Mouse (Mus musculus) kidney, embryonic 15.5 days (tissue): ENCODE data around the gene Epha3. TPM values are rescaled to one million over a fixed set of nuclear protein-coding genes. Genes with fewer than 3 reads are reported as not detected.

Source experiments
- ATAC-seq: fragments of 200-750 bp; cut with Nextera tagmentation; replicated peaks from 2 replicates; pipeline ENCODE4 v1.8.0; 2017; ENCODE audit warnings: moderate TSS enrichment; ENCODE audit not compliant: low FRiP score
- H3K27ac ChIP-seq: fragments of 300-500 bp; sonication (generic); 2 replicates; pipeline ENCODE4 v1.5.1; 2015; ENCODE audit warnings: mild to moderate bottlenecking, inconsistent platforms
- H3K27me3 ChIP-seq: fragments of 300-500 bp; sonication (generic); 2 replicates; pipeline ENCODE4 v1.6.1; 2015; ENCODE audit warnings: inconsistent platforms
- H3K36me3 ChIP-seq: fragments of 300-500 bp; sonication (generic); 2 replicates; pipeline ENCODE4 v1.6.1; 2015; ENCODE audit warnings: inconsistent platforms
- H3K4me1 ChIP-seq: fragments of 300-500 bp; sonication (generic); 2 replicates; pipeline ENCODE4 v1.6.1; 2015; ENCODE audit warnings: inconsistent platforms
- H3K4me2 ChIP-seq: fragments of 300-500 bp; sonication (generic); 2 replicates; pipeline ENCODE4 v1.6.1; 2015; ENCODE audit warnings: moderate library complexity, mild to moderate bottlenecking, inconsistent platforms
- H3K4me3 ChIP-seq: fragments of 300-500 bp; sonication (generic); replicated peaks from 2 replicates; pipeline ENCODE4 v1.5.1; 2015; ENCODE audit warnings: mild to moderate bottlenecking, inconsistent platforms
- H3K9ac ChIP-seq: fragments of 300-500 bp; sonication (generic); 2 replicates; pipeline ENCODE4 v1.6.1; 2015; ENCODE audit warnings: mild to moderate bottlenecking, inconsistent platforms
- H3K9me3 ChIP-seq: fragments of 300-500 bp; sonication (generic); replicated peaks from 2 replicates; pipeline ENCODE4 v1.6.1; 2016; ENCODE audit warnings: inconsistent platforms
- WGBS: fragments of 180-500 bp; shearing (Covaris S2); methylation state at CpG from one replicate; pipeline ENCODE4 v1.1.7; 2015; ENCODE audit warnings: mixed read lengths; 5-methylcytosine and 5-hydroxymethylcytosine counted together
- polyA plus RNA-seq: library from polyadenylated mRNA; unstranded; fragments of >200 nt; fragmentation: Nextera tagmentation; extraction: Ambion mirVana; gene quantifications from 2 replicates; pipeline ENCODE4 v1.2.1, GENCODE M21; 2015

The Epha3 gene
- polyA plus RNA-seq, 1 experiment from 2014 or later, result 14.6 TPM

DNA sequence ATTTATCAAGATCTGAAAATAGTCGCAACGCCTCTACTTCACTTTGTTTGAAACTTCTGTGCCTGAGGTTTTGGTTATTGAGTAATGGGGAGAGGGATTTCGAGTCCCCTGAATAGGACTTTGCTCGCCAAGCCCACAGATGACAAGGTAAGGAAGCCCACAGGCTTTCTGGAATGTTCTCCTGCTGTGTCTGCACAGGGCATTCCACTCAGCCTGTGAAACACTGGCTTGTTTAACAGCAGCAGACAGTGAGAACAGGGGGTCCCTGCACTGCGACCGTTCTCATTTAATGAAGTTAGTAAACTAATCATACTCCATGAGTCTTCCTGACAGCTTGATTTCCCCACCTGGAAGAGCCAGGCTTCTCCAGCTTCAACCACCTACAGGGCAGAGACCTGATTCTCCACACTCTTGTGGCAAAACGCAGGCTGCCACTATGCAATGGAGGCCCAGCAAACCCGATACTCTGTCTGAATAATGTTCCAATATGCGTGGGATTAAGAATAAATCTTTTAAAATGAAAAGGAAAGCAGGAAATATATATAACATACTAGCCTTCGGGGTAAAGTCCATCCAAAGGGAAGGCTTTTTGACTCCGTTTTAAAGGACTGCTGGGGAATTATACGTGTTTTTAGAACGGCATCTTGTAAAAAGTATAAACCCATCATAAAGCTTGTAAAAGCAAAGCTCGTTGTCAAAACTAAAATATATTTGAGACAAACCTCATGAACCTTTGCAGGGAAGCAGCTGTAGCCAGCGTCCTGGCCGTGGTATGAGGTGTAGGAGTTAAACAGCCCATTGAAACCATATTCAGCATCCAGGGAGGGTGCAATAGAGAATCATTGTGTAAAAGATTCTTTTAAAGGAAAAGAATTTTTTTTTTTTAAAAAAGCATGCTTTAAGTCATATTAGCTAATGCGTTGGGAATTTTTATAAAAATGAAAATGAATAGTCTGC, 156.8 kb downstream of the Epha3 start:
- ATAC-seq, result no peak
- Histone ChIP-seq H3K27ac (no peak overlapping the region), H3K9me3 (no peaks in the 10 kb centered on the region), H3K4me3 (no peak overlapping the region), H3K36me3 (no peaks in the 10 kb centered on the region), H3K27me3 (no peaks in the 10 kb centered on the region), H3K4me2 (no peak overlapping the region), H3K9ac (no peak overlapping the region), H3K4me1 (no peaks in the 10 kb centered on the region)
- WGBS, result 72% methylated on average over 17 of the region's 17 CpGs

DNA sequence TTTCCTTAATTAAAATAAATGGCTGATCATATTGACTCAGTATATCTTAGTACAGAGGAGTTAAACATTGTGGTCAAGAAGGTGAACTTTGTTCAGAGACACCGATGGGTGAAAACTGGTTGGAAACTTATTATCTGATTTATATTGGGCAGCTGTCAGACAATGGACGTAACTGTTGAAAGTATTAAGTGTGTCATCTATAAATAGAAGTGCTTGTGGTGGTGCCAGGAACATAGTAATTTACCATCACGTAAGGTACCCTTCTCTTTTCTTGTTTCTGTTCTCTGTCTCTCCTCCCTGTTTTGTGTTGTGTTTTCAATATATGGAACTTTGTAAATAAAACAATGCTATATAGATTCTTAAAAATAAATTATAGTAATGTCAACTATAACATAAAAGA, 174.6 kb downstream of the Epha3 start:
- ATAC-seq, result no peak
- Histone ChIP-seq H3K9me3 (no peaks in the 10 kb centered on the region), H3K4me1 (no peaks in the 10 kb centered on the region), H3K9ac (no peak overlapping the region), H3K4me3 (no peak overlapping the region), H3K36me3 (no peaks in the 10 kb centered on the region), H3K4me2 (no peak overlapping the region), H3K27me3 (no peaks in the 10 kb centered on the region), H3K27ac (no peak overlapping the region)
- WGBS, result 60% methylated on average over 3 of the region's 3 CpGs

DNA sequence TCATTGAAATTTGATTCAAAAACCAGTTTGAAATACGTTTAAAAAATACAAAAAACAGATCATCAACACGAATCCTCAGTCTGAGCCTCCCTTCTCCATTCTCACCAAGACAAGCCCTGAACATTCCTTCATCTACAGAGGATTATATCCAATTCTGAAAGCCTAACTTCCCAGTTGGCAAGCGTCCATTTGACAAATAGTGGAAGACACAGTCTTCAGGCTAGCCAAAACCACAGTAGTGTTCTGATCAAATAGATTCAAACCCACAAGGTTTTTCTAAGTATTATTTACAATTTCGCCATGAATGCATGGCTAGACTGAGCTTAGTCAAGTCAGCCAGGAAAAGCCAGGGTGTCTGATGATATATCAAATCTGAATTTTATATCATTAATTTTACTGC, 179.8 kb downstream of the Epha3 start:
- 80% methylated on average over 4 of the region's 4 CpGs for WGBS
- no peaks in the 10 kb centered on the region for H3K27me3 ChIP-seq
- no peaks in the 10 kb centered on the region for H3K36me3 ChIP-seq
- no peaks in the 10 kb centered on the region for H3K9me3 ChIP-seq
- no peak for ATAC-seq
- H3K9ac ChIP-seq, result no peak overlapping the region
- no peak overlapping the region for H3K4me3 ChIP-seq
- no peak overlapping the region for H3K4me2 ChIP-seq
- no peaks in the 10 kb centered on the region for H3K4me1 ChIP-seq
- H3K27ac ChIP-seq, result no peak overlapping the region

DNA sequence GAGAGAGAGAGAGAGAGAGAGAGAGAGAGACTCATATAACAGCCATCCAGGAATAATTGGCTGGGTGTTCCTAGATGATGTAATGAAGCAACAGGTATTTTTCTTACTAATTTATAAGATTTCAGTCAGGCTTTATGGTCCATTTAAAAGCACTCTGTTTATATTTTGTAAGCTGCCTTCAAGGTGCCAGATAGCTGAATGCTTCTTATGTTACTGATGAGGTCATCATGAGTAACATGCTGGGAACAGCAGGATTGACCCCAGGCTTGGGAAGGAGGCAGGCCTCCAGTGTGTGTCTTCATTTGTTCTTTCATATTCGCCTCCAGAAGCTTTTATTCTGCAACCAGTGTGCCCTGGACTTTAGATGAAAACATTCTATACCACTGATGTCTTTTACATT, 189.5 kb downstream of the Epha3 start:
- Histone ChIP-seq H3K9me3 (no peaks in the 10 kb centered on the region), H3K27me3 (no peaks in the 10 kb centered on the region), H3K4me2 (no peak overlapping the region), H3K9ac (no peak overlapping the region), H3K36me3 (no peaks in the 10 kb centered on the region), H3K4me1 (no peaks in the 10 kb centered on the region), H3K27ac (no peak overlapping the region), H3K4me3 (no peak overlapping the region)
- WGBS, result 51% methylated on average over 1 of the region's 1 CpGs
- no peak for ATAC-seq

DNA sequence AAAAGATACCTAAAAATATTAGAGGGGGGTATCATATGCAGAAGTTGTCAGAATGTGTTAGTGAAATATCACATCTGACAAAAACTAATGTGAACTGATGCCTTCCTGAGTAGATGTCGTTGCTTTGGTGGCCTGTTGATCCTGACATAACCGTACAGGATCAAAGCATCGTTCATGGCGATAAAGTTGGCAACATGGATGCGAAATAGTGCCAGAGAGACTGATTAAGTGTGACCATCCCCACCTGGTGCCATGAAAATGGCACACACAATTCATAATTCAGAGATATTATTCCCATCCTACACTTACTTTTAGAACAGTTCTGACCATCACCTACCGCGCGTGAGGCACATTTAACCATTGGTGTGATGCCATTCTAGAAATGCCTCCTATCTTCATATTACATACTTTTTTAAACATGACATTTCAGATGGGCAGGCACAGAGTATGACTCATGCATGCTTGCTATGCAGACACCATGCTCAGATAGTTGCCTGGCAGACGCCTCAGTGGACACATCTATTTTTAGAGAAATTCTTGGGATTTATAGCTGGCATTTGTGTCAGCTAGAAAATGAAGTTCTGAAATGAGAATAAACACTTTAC, 190.6 kb downstream of the Epha3 start:
- Histone ChIP-seq H3K27me3 (no peaks in the 10 kb centered on the region), H3K9ac (no peak overlapping the region), H3K4me1 (no peaks in the 10 kb centered on the region), H3K4me3 (no peak overlapping the region), H3K36me3 (no peaks in the 10 kb centered on the region), H3K27ac (no peak overlapping the region), H3K4me2 (no peak overlapping the region), H3K9me3 (no peaks in the 10 kb centered on the region)
- 91% methylated on average over 9 of the region's 9 CpGs for WGBS
- no peak for ATAC-seq

DNA sequence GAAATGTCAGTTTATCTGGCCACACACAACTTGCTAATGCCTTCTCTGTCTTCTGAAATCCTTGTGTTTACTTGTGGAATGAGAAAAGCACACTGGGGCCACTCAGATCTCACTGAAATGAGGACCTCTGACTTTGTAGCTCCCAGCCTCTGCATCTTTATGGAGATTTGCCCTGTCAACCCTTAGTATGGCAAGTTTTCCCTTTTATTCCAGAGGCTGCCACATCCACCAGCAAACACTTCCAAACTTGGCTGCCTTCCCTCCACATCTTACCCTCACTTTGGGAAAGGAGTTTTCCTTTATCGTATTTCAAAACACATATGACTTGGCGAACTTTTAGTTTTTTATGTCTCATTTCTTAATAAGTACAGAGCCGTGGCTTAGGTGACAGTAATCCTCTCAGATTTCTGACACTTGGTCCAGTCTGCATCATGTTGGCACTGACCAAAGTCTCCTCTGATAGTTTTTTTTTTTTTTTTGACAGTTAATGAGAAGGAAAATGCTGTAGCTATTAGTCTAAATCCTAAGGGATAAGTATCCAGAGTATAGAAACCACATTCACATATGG, 198.0 kb downstream of the Epha3 start:
- H3K4me3 ChIP-seq, result no peak overlapping the region
- no peaks in the 10 kb centered on the region for H3K4me1 ChIP-seq
- no peak overlapping the region for H3K27ac ChIP-seq
- no peak for ATAC-seq
- no peaks in the 10 kb centered on the region for H3K9me3 ChIP-seq
- no peaks in the 10 kb centered on the region for H3K27me3 ChIP-seq
- H3K9ac ChIP-seq, result no peak overlapping the region
- H3K36me3 ChIP-seq, result no peaks in the 10 kb centered on the region
- WGBS, result 59% methylated on average over 3 of the region's 3 CpGs
- no peak overlapping the region for H3K4me2 ChIP-seq

DNA sequence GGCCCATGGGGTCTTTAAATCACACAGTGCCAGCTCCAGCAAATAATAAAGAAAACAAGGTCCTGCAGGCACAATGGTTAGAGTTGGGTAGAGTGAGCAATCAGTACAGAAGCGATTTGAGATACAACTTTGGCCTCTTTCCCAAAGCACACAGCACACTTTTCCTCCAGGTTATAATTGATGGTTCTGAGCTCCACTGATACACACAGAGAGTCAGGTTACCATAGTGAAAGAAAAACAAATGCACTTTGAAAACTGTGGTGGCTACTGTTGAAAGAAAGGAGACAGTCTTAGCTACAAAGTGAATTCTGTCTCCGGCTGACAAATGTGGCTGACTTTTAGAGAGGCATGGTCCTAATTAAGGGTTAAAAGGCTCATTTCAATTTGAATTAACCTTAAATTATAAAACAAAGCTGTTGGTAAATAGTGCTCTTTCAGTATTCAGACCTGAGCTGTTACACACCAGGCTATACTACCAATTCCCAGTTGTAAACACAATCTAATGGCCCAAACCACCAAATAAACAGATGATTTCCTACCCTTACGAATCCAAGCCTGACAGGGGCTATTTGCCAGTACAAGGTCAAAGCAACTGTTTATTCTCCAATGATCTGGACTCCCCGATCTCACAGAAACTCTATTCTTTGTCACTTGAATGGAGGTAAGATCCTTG, 205.5 kb downstream of the Epha3 start:
- no peak for ATAC-seq
- no peaks in the 10 kb centered on the region for H3K36me3 ChIP-seq
- H3K9ac ChIP-seq, result no peak overlapping the region
- H3K4me3 ChIP-seq, result no peak overlapping the region
- H3K27me3 ChIP-seq, result no peaks in the 10 kb centered on the region
- 0 out of 2 replicates have a peak, but pooled peaks cover under 1% of the 10 kb centered on the region for H3K4me1 ChIP-seq
- H3K9me3 ChIP-seq, result no peaks in the 10 kb centered on the region
- 29% methylated on average over 4 of the region's 4 CpGs for WGBS
- H3K4me2 ChIP-seq, result no peak overlapping the region
- no peak overlapping the region for H3K27ac ChIP-seq

DNA sequence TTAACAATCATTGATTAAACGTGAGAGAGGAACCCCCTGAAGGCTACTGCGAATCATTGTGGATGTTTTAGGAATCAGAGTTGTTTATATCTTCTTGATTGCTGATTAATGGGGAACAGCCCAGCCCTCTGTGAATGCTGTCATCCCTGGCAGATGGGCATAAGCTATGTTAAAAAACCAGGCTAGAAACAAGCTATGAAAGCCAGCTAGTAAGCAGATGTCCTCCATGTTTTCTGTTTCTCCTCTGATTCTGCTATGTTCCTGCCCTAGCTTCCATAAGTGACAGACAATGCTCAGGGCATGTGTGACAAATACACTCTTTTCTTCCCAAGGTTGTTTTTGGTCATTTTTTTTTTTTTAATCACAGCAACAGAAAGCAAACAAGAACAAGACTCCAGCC, 206.2 kb downstream of the Epha3 start:
- H3K9me3 ChIP-seq, result no peaks in the 10 kb centered on the region
- H3K4me3 ChIP-seq, result no peak overlapping the region
- H3K27me3 ChIP-seq, result no peaks in the 10 kb centered on the region
- no peak for ATAC-seq
- no peaks in the 10 kb centered on the region for H3K36me3 ChIP-seq
- no peak overlapping the region for H3K4me2 ChIP-seq
- peaks cover 5% of the 10 kb centered on the region; the same call in 1 of the 2 replicates for H3K4me1 ChIP-seq
- H3K27ac ChIP-seq, result no peak overlapping the region
- H3K9ac ChIP-seq, result no peak overlapping the region
- WGBS, result 62% methylated on average over 2 of the region's 2 CpGs

DNA sequence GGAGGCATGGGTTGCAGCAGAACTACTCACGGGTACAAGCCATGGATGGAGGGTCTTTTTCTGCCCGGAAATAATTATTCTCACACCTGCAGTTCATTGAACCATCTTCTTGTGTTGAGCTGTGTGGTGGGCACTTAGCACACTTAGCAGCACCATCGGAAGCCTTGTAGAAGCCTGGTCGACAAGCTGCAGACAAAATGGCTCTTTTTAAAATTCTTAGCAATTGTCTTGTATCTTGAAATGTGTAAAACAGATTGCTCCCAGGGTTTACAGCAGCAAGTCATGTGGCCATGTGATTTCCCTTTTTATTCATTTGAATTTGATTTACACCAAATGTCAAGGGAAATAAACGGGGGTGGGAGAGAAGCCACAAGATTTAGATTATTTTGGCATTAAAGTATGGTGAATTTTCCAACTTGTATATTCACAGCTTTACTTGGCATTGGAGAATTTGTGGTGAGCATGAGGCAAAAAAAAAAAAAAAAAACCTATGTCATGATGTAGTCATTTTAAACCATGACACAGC, 210.5 kb downstream of the Epha3 start:
- H3K36me3 ChIP-seq, result no peaks in the 10 kb centered on the region
- no peaks in the 10 kb centered on the region for H3K9me3 ChIP-seq
- no peaks in the 10 kb centered on the region for H3K27me3 ChIP-seq
- WGBS, result 77% methylated on average over 5 of the region's 5 CpGs
- H3K9ac ChIP-seq, result no peak overlapping the region
- H3K4me2 ChIP-seq, result no peak overlapping the region
- H3K4me3 ChIP-seq, result no peak overlapping the region
- H3K27ac ChIP-seq, result no peak overlapping the region
- ATAC-seq, result 0 out of 2 replicates have a peak, but pooled peaks have one; percentile 25
- H3K4me1 ChIP-seq, result peaks cover 5% of the 10 kb centered on the region; the same call in 1 of the 2 replicates

DNA sequence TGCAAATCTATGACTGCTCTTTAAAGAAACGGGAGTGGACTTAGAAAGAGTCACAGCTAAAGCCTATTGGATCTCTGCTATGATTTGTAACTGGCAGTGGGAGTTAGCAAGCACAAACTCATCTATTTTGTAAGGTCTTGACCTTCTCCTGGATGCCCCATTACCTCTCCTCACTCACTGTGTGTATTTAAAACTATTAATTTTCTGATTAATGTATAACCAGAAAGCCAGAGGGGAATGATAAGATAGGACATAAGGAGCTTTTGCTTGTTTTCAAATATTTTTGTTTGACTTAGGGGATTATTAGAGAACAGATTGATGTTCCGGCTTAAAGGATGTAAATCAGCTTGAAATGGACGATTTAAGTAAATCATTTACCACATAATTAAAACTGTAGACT, 213.2 kb downstream of the Epha3 start:
- Histone ChIP-seq H3K4me3 (no peak overlapping the region), H3K27ac (no peak overlapping the region), H3K36me3 (no peaks in the 10 kb centered on the region), H3K4me2 (no peak overlapping the region), H3K9me3 (no peaks in the 10 kb centered on the region), H3K9ac (no peak overlapping the region), H3K27me3 (no peaks in the 10 kb centered on the region), H3K4me1 (peaks cover 5% of the 10 kb centered on the region; the same call in 1 of the 2 replicates)
- peak; percentile 46; the same call in 1 of the 2 replicates for ATAC-seq
- WGBS, result 27% methylated on average over 3 of the region's 3 CpGs

DNA sequence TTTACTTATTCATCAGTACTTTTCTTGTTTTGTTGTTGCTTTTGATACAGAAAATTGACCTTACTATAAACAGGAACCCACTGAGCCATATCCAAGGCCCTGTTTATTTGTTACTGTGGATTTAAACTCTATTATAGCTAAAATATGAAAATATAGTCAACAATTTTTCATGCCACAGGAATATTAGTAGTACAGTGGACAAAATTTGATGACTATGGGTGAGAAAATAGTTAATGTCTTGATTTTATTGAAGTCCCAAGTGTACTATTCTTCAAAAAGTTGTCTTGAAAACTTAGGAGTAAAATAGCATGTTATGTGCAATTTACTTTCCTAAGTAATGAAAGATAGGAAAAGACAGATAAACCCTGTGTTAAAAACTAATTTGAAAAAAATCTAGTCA, 217.4 kb downstream of the Epha3 start:
- Histone ChIP-seq H3K36me3 (no peaks in the 10 kb centered on the region), H3K9ac (no peak overlapping the region), H3K27ac (no peak overlapping the region), H3K4me2 (no peak overlapping the region), H3K4me3 (no peak overlapping the region), H3K27me3 (no peaks in the 10 kb centered on the region), H3K4me1 (no peaks in the 10 kb centered on the region), H3K9me3 (no peaks in the 10 kb centered on the region)
- ATAC-seq, result no peak
